Mouse (Mus musculus): ENCODE data around the gene Ugt1a5. TPM values are rescaled to one million over a fixed set of nuclear protein-coding genes. Genes with fewer than 3 reads are reported as not detected.

Gene Ugt1a5
- total RNA-seq, 2 experiments from 2014 or later, result 0.12 to 0.20 TPM

GRCm38 (mm10) chr1:88258361-88258760 lies 92.5 kb downstream of the Ugt1a5 start:
- intact Hi-C loops (cut with DNase I), result no loop called here
- no peak for DNase-seq

DNA sequence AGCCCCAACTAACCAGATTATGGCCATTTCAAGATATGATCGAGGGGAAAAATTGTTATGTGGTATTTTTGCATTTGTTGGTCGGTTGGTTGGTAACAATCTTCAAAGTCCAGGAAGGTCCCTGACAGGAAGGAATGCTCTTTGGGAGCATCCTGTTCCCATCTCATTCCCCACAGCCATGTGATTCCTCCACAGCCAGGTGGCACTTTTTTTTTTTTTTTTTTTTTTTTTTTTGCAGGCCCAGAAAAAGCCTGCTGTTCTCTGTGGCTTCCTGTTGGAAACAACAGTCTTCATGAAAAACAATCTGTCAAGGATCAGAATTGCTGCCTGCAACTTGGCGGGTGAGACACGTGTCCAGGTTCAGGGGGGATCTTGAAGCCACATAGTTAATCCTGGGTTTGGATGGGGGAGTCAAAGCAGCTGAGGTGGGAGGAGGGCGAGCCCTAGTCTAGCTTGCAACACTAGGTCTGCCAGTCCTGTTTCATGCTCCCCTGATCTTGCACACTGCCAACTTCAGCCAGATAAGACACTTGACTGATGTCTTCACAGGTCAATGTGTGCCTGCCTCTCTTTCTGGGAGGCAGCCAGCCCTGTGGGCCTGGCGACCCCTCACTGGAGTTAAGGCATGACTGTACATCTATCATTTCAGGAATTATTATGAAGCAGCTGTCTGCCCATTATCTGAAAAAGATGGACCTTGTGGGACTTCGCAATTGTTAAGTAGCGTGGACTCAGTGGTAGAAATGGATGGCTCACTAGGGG lies 93.2 kb downstream of the Ugt1a5 start:
- intact Hi-C loops (cut with DNase I), result no loop called here
- peak; percentile 59 to 70 for DNase-seq

GRCm38 (mm10) chr1:88259643-88260024 lies 93.8 kb downstream of the Ugt1a5 start:
- no peak for DNase-seq
- intact Hi-C loops (cut with DNase I), result no loop called here

DNA sequence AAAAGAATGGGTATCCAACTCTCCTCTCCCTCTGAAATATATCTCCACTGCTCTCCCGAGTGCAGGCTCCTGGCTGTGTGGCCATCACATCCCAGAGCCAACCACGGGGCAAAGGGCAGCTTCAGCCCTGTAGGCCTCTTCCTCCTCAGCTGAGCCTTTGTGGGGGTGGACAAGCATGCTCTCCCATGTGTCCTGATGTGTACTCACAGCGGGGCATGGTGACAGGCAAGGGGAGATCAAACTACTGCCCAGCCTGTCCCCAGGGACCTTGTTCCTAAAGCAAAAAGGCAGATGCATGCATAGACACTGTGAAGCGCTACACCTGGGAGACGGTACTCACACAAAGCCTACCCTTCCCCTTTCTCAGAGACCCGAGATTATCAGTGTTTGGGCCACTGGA lies 94.3 kb downstream of the Ugt1a5 start:
- DNase-seq, result peak; percentile 52 to 55
- intact Hi-C loops (cut with DNase I), result no loop called here

GRCm38 (mm10) chr1:88260604-88261377 lies 95.0 kb downstream of the Ugt1a5 start:
- DNase-seq, result no peak
- intact Hi-C loops (cut with DNase I), result no loop called here

DNA sequence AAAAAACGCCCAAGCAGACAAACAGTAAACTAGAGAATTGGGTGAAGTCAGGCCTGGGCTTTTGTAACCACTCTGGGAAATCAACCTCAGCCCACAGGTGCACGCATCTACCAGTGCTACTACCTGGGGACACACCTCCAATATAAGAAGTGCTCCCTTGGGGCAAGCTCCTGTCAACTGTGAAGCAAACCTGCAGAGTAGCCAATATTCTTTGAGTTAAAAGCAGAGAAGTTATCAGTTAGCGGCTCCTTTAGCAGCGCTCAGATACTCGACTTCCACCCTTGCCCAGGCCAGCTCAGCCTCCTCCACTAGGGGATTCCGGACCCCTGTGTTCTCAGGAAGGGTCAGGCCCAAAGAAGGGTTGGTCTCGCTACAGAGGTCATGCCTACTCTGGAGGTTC lies 95.9 kb downstream of the Ugt1a5 start:
- intact Hi-C loops (cut with DNase I), result no loop called here
- no peak for DNase-seq

DNA sequence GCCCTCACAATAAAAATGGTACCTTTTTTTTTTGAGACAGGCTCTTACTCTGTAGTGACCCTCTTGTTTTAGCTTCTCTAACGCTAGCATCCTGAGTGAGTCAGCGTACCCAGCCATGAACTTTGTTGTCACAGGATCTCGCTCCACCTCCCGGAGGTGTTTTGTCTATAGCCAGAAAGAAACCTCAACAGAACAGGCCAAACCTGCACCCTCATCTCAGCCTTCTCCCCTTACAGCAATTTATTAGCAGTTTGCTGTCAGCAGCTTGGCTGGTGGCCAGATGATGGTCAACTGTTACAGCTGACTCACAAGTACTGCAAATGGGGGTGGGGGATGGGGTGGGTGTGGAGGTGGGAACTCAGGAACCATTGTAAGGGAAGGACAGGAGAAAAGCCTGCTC lies 96.4 kb downstream of the Ugt1a5 start:
- intact Hi-C loops (cut with DNase I), result no loop called here
- DNase-seq, result peak; percentile 61 to 63

DNA sequence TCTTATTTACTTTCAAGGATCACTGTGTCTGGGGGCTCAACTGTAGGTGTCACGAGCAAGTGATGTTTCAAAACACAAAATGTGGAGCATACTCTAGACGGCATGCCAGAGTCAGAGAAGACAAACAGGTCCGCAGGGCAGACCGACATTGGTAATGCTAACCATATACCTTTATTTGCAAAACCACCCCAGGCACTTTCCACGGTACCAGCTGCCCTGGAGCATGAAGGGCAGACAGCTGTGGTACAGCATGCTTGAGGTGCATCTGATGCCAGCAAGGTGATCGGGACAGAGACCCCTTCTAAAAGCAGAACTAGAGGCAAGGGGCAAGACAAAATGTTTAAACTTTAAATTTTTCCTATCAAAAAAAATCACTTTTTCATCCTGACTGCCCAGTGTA lies 97.1 kb downstream of the Ugt1a5 start:
- intact Hi-C loops (cut with DNase I), result no loop called here
- no peak for DNase-seq

- DNase-seq, result no peak
- intact Hi-C loops (cut with DNase I), result no loop called here
Observed at GRCm38 (mm10) chr1:88263778-88264177, 98.0 kb downstream of the Ugt1a5 start.

DNA sequence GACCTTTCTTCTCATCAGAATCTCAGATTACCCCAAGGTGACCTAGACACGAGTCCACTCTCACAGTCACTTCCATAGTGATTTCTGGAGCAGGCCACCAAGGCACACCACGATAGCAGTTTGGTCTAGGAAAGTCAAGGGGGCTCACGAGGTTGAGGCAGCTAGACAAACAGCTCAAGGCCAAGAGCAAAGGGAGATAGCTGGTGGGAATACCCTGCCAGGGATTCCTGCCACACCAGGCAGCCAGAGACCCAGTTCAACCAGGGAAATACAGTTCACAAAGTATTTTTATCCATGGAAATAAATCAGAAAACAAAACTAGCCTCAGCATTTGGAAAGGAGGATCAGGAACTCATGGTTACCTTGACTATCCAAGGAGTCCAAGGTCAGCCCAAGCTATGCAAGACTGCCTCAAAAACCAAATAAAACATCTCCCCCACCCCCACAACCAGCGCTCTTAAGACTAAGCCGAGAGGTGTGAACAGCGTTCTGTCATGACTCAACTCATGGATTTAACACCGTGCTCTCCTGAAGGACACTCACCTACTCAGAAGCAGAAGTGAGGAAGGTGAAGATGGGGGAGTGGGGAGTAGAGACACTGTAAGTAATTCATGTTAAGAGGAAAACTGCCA lies 98.5 kb downstream of the Ugt1a5 start:
- intact Hi-C loops (cut with DNase I), result no loop called here
- DNase-seq, result no peak

DNA sequence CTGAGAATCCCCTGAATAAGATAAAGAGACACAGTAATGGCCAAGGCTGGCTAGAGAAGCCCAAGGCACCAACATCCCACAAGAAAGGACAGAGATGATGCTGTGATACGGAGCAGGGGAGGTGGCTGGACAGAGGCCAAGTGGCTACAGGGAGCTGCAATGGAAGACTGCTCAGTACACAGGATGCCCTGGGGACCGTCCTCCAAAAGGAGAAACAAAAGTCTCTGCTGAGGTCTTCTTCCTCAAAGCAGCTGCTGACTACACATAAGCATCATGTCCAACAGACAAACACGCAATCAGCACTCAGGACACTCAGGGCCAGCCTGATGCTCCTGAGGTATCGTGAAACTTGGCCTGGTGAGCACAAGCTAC lies 99.0 kb downstream of the Ugt1a5 start:
- intact Hi-C loops (cut with DNase I), result no loop called here
- no peak for DNase-seq

DNA sequence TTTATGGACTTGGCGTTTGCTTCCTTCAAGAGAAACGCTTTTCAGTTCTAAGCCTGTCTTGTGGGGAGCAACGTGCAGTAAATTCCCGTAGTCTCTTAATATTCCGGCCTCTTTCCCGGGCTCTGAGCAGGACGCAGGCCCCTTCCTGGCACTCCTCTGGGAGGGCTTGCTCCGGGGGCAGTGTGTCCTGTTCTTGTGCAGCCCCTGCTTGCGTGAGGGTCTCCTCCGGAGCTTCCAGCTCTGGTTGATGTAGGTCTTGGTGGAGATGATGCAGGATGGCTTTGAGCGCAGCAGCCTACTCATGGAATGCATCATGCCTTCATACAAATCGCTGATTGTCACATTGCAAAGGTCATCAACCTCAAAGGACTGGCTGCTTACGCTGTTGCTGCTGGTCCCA lies 100.3 kb downstream of the Ugt1a5 start:
- intact Hi-C loops (cut with DNase I), result no loop called here
- DNase-seq, result no peak

GRCm38 (mm10) chr1:88267489-88267888 lies 101.7 kb downstream of the Ugt1a5 start:
- DNase-seq, result no peak
- intact Hi-C loops (cut with DNase I), result no loop called here

- no peak for DNase-seq
- intact Hi-C loops (cut with DNase I), result no loop called here
Observed at GRCm38 (mm10) chr1:88268070-88268469, 102.3 kb downstream of the Ugt1a5 start.

Other genes starting within 250 kb of the Ugt1a5 start
- gene Usp40, start 157.5 kb upstream of the Ugt1a5 start, total RNA-seq (2021), result 10 to 100 TPM; 23.7 to 24.6 TPM
- gene Ugt1a10, start 110.6 kb upstream of the Ugt1a5 start, total RNA-seq (2021), result not detected
- not detected for gene Ugt1a9, start 95.2 kb upstream of the Ugt1a5 start, total RNA-seq (2021)
- not detected for gene Ugt1a8, start 78.2 kb upstream of the Ugt1a5 start, total RNA-seq (2021)
- gene Ugt1a7c, start 71.0 kb upstream of the Ugt1a5 start, total RNA-seq (2021), result 1 to 10 TPM; 1.3 to 1.7 TPM
- under 1 TPM in 1 of 2 experiments, not detected in 1; 0.72 TPM for gene Ugt1a6b, start 62.8 kb upstream of the Ugt1a5 start, total RNA-seq (2021)
- gene Ugt1a6a, start 31.2 kb upstream of the Ugt1a5 start, total RNA-seq (2021), result 1 to 10 TPM; 2.2 to 2.7 TPM
- gene Ugt1a2, start 34.6 kb downstream of the Ugt1a5 start, total RNA-seq (2021), result not detected
- gene Dnajb3, start 39.8 kb downstream of the Ugt1a5 start, total RNA-seq (2021), result 1 to 10 TPM in 1 of 2 experiments, under 1 TPM in 1; 0.84 to 1.1 TPM
- gene Ugt1a1, start 45.9 kb downstream of the Ugt1a5 start, total RNA-seq (2021), result not detected
- gene Mroh2a, start 61.0 kb downstream of the Ugt1a5 start, total RNA-seq (2021), result under 1 TPM in 1 of 2 experiments, not detected in 1; 0.10 TPM
- gene Hjurp, start 111.6 kb downstream of the Ugt1a5 start, total RNA-seq (2021), result 10 to 100 TPM; 43.5 to 44.5 TPM
- not detected for gene Trpm8, start 111.6 kb downstream of the Ugt1a5 start, total RNA-seq (2021)
- not detected for gene Spp2, start 240.9 kb downstream of the Ugt1a5 start, total RNA-seq (2021)